Mouse (Mus musculus) urinary bladder, adult 2 months (tissue): ENCODE results near the gene Cdkl1. TPM values are rescaled to one million over a fixed set of nuclear protein-coding genes. Genes with fewer than 3 reads are reported as not detected.

Experiments used
- DNase-seq: peaks from one replicate; pipeline ENCODE4 v3.0.0; 2022; ENCODE audit warnings: low spot score
- polyA plus RNA-seq: library from polyadenylated mRNA; depleted of rRNA; stranded (reverse); fragments of >200 nt; gene quantifications from 2 replicates; pipeline ENCODE4 v1.2.3, GENCODE M21; 2012; rRNA removed

Gene Cdkl1
- polyA plus RNA-seq, 1 experiment = 5.4 TPM

DNA sequence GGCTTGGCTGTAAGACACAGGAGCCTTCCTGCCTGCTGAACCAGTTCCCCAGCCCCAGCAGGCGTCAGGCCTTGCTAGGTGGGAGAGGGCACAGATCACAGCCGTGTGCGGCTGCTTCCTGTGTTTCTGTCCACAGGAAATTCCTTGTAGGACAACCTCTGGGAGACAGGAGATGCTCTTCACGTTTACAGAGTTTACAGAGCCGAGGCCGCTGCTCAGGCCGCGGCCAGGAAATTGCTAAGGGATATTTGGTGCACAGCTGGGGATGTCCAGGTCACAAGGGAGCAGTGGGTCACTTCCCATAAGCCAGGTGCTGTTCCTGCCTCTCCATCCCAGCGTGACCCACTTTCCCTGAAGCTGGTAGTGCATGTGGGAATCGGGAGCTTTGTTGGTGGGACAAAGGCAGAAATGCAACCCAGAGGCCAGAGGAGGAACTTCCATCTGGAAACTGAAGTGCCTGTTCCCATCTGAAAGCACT, 39.2 kb downstream of the Cdkl1 start:
- DNase-seq = no peak

DNA sequence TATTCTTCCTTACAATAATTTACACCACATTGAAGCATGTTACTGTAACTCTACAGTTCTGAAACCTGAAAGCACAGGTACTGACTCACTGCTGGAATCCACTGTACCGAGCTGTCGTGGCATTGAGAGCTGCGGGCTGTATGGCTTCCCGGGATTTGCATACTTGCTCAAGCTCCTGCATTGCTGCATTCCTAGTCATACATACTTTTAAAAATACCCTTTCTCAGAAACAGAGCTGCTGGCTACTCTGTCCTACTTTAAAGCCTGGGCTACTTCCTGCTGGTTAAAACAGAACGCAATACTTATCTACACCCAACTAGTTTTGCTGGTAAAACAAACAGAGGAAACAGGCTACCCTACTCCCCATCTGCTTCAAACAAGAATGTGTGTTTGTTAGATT, 46.9 kb downstream of the Cdkl1 start:
- DNase-seq = no peak

DNA sequence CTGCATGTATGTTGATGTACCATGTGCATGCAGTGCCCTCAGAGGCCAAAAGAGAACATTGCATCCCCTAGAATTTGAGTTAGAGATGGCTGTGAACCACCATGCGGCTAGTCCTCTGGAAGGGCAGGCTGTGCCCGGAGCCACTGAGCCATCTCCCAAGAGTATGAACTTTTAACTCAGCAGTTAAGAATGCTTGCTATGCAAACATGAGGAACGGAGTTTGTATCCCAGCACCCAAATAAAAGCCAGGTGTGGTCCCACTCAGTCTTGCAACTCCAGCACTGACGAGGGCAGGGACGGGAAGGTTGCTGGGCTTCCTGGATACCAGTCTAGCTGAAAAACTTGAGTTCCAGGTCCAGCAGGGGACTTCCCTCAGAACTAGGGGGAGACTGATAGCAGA, 49.1 kb downstream of the Cdkl1 start:
- DNase-seq = no peak

DNA sequence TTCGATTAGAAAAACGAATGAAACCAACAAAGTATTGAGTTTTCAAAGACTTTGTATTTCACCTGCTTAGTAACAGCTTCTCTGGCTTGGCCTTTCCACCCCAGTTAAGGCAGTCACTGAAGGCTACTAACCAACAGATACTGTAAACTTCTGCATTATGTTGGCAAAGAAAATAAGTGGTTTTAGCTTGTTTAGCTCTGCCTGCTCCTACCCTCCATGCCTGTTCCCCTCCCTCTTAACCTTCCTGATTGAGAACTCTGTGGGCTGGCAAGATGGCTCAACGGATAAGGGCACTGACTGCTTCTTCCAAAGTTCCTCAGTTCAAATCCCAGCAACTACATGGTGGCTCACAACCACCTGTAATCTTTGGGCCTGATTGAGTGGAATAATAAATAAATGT, 57.1 kb downstream of the Cdkl1 start:
- DNase-seq = no peak

DNA sequence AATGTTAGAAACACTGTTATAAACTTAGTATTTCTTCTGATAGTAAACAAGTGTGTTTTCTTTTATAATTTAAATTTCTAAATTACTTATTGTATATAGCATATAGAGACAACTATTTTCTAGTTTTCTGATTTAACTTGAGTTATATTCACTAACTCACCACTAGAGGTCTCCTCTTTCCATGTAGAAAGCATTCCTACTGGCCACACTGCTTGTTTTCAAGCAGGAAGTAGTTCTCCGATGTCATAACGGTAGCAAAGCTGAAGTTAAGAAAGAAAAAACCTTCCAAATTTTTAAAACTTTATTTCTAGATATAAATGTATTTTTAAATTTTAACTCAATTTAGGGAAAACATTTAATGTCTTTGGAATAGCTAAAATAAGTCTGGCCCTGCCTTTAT, 57.5 kb downstream of the Cdkl1 start:
- no peak for DNase-seq

DNA sequence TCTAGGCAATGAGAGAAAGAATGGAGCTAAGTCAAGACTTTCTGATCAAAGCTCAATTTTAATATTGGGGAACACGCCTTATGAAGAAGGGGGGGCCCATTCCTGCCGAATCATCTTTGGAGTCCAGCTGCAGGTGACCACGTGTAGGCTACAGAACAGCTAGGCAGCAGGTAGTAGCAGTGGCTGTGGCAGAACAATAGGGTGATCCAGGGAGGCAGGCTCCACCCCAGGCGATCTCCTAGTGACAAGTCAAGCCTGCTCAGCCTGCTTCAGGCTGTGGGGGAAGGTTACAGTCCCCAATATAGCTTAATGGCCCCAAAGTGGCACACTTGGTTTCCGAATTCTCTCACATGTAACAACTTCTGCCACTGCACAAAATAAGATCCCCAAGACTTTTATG, 58.8 kb downstream of the Cdkl1 start:
- no peak for DNase-seq

DNA sequence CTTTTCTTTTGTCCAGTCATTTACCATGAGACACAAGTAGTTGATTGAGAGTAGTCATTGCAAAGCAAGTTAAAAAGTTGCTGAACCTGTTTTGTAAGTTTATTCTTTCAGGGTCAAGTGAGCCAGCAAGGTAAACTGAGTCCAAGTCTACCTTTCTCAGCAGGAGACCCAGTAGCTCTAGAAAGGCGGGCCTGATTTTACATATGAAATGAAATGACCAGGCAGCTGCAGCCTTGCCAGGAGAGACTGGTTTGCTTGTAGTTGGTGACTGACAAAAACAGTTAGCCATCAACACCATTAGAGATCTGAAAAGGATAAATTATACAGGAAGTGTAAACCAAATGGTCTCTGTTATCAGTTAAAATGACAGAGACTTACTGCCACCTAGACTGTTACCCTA, 60.8 kb downstream of the Cdkl1 start:
- no peak for DNase-seq

DNA sequence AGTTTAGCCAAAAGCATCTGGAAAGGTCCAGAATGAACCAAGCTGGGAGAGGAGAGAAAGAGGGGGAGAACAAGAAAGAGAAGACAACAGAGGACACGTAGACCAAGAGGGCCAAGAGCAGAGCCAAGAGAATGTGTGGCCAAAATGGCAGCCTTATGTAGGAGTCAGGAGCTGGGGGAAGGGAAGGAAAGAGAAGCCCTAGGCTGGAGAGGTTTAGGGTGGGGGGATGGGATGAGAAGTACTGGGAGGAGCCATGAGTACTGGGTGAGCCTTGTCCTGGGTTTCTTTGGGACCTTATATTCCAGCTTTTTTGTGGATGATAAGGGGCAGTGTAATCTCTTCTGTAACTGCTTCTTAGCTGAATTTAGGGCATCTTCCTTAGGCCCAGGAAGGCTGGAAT, 61.8 kb downstream of the Cdkl1 start:
- DNase-seq = no peak

DNA sequence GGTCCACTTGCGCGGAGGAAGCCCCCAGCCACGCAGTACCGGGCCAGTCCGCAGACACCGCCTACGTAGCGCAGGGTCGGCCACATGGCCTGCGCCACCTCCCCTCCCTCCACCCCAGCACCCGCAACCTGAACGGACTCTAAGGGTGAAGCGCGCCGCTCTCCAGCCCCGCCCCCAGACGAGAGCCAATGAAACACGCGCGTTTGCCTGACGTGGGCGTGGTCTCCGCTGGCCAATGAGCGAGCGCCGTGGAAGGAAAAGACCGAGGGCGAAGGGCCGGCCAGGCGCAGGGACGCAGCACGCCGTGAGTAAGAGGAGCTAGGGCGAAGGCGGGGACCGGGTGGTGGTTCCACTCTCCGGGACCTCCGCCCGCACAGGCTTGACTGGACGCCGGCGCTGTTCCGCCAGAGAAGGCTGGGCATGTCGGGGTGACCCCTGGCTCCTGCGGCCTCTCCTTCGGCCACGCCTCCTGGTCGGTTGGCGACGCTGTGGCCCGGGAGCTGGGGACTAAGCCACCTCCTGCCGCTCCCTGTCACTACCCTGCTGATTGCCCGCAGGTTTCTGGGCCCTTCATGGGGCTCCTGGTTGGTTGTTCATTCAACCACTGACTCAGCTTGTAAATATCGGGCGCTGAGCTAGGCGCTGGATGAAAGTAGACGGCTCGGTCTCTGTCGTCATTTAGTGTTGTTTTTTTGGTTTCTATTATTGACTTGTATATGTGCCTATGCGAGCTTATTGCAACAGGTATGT, 66.2 kb downstream of the Cdkl1 start, which contains the start of the genes L2hgdh and Atp5s:
Gene L2hgdh (minus strand): TSS at position 163 of the 750 bp plus-strand sequence.
Gene Atp5s (plus strand): TSS at position 240 of the 750 bp plus-strand sequence.
- peak; percentile 93 for DNase-seq

DNA sequence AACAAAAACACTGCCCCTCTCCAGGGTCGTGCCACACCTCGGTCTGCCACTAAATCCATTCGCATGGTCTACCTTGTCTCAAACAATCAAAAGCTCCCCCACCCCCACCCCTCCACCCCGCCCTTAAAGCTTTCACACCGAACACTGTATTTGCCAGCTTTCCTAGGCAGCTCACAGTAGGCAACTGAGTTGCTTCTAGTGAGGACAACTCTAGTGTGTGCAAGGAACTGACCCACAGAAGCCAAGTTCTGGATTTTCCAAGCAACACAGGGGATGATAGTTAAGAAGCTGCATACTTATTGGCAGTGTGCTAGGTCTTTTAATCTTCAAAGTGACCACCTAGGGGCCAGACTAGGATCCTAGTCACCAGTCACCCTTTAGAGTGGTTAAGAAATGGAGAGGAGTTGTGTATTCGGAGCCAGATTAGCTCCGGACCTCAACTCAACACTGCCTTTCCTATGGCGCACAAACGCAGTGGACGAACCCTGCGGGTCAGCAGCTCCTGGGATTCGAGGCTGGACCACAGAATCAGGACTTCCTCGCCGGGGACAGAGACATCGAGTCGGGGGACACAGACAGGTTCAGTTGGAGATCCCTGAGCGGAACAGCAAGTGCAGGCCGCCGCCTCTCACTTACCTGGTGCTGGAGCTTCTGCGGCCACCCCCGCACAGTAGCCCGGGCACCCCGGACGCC, 66.9 kb downstream of the Cdkl1 start:
- DNase-seq = no peak

DNA sequence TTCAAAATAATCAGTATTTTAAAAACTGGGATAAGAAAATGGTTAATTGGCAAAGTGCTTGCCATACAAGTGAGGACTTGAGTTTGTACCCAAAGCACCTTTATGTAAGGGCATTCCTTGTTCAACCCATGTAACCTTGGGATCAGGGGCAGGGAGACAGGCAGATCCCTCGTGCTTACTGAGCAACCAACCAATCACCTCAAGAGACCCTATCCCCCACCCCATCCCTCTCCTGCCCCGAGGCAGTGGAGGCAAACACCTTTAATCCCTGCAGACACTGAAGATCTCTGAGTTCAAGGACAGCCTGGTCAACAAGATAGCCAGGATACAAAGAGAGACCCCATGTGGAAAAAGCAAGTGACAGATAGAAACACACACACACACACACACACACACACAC, 67.7 kb downstream of the Cdkl1 start:
- no peak for DNase-seq

DNA sequence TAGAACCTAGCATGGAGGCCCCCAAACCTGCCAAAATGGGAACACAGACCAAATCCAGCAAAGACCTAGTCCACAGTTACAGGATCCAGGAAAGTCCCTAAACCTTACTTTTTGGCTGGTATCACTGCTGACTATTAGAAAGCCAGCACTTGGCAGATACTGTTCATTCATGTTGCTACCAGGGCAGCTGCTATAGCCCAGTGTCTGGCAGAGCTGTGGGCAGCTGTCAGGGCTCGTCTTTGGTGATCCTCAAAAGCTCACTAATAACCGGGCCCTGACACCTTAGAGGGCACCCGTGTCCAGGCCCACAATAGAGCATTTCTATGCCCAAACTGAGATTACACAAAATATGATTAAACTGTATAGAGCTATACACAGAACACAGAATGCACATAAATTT, 68.2 kb downstream of the Cdkl1 start:
- no peak for DNase-seq

DNA sequence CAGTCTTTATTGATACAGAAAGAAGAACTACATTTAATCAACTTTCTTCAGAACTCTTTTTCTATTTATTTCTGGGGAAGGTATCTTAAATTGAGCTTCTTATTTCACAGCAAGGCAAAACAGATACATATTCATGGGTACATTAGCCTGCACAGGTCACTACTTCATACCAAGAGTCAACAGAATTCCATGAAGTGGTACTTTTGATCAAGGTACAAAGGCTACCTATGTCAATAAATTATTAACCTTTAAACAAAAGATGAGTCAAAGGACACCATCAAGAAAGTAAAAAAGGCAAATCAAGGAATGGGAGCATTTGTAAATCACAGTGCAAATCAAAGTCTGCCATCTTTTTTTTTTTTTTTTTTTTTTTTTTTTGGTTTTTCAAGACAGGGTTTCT, 77.4 kb downstream of the Cdkl1 start:
- no peak for DNase-seq

DNA sequence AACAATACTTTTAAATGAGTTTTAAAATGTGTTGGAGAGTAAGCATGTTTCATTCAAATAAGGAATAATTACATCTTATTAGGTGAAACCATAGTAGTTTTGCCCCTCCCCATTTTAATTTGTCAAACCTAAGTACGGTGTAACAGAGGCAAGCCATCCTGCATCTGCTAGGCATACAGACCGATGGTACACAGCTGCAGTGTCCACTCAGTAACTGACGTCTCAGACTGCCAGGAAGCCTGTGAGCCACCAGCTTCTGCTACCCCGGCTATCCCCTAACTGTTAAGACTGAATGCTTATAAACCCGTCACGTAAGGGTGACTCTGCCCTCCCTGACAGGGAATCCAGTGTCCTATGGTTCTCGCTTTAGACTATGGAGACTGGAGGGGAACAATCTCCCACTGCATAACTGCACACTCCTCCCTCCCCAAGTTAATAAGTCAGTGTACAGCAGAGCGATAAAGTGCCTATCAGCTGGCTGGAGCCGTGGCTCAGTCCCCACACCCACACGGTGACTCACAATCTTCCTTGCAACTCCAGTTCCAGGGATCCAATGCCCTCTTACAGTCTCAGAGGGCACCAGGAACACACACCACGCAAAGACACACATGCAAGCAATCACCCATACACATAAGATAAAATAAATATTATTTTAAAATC, 86.1 kb downstream of the Cdkl1 start:
- no peak for DNase-seq

DNA sequence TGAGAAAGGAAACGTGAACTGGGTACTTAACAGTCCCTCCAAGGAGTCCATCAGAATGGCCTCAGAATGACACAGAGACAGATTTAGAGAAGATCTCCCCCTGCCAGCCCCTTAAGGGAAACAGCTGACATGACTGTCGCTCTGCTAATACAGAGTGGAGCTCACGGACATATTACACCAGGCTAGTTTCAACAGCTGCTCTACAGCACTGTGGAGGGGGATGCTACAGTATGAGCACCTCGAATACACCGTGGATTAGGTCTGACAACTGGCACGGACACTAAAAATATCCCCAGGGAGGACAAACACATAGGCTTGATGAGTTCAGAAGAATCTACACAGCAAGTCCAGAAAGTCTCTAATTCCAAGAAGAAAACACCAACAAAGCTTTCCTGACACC, 92.7 kb downstream of the Cdkl1 start:
- DNase-seq = no peak

Other genes with a start within 250 kb of the Cdkl1 start
- gene Vcpkmt, start 208.2 kb downstream of the Cdkl1 start, polyA plus RNA-seq = 9.4 and 9.8 TPM in 2 replicates
- gene Sos2, start 109.4 kb downstream of the Cdkl1 start, polyA plus RNA-seq = 27.8 and 30.3 TPM in 2 replicates
- 9.6 and 11.9 TPM in 2 replicates for gene L2hgdh, start 66.4 kb downstream of the Cdkl1 start, polyA plus RNA-seq
- 20.0 and 30.4 TPM in 2 replicates for gene Atp5s, start 66.3 kb downstream of the Cdkl1 start, polyA plus RNA-seq
- 6.8 and 9.1 TPM in 2 replicates for gene Atl1, start 101.3 kb upstream of the Cdkl1 start, polyA plus RNA-seq
- 23.3 and 29.0 TPM in 2 replicates for gene Map4k5, start 101.9 kb upstream of the Cdkl1 start, polyA plus RNA-seq
- 48.2 and 51.2 TPM in 2 replicates for gene Sav1, start 195.7 kb upstream of the Cdkl1 start, polyA plus RNA-seq